Mouse (Mus musculus): Measurements from ENCODE around the gene Fstl3. TPM values are rescaled to one million over a fixed set of nuclear protein-coding genes. Genes with fewer than 3 reads are reported as not detected.

The Fstl3 gene
- polyA plus RNA-seq, 1 experiment from 2014 or later, result 29.0 TPM

Other genes with a start within 250 kb of the Fstl3 start
- gene Plpp2, start 243.5 kb upstream of the Fstl3 start, polyA plus RNA-seq (2015; fragmentation: Nextera tagmentation; extraction: Ambion mirVana), result 7.9 and 10.9 TPM in 2 replicates
- 21.7 and 32.9 TPM in 2 replicates for gene Mier2, start 222.1 kb upstream of the Fstl3 start, polyA plus RNA-seq (2015; fragmentation: Nextera tagmentation; extraction: Ambion mirVana)
- gene Theg, start 189.9 kb upstream of the Fstl3 start, polyA plus RNA-seq (2015; fragmentation: Nextera tagmentation; extraction: Ambion mirVana), result not detected in 2 replicates
- gene C2cd4c, start 163.2 kb upstream of the Fstl3 start, polyA plus RNA-seq (2015; fragmentation: Nextera tagmentation; extraction: Ambion mirVana), result not detected in 2 replicates
- 2.0 and 3.9 TPM in 2 replicates for gene Shc2, start 139.4 kb upstream of the Fstl3 start, polyA plus RNA-seq (2015; fragmentation: Nextera tagmentation; extraction: Ambion mirVana)
- not detected in 2 replicates for gene Odf3l2, start 131.5 kb upstream of the Fstl3 start, polyA plus RNA-seq (2015; fragmentation: Nextera tagmentation; extraction: Ambion mirVana)
- 1.4 and 1.9 TPM in 2 replicates for gene Madcam1, start 112.7 kb upstream of the Fstl3 start, polyA plus RNA-seq (2015; fragmentation: Nextera tagmentation; extraction: Ambion mirVana)
- 39.5 and 46.8 TPM in 2 replicates for gene Tpgs1, start 107.9 kb upstream of the Fstl3 start, polyA plus RNA-seq (2015; fragmentation: Nextera tagmentation; extraction: Ambion mirVana)
- gene Cdc34, start 95.1 kb upstream of the Fstl3 start, polyA plus RNA-seq (2015; fragmentation: Nextera tagmentation; extraction: Ambion mirVana), result 86.7 and 98.4 TPM in 2 replicates
- gene Gzmm, start 88.3 kb upstream of the Fstl3 start, polyA plus RNA-seq (2015; fragmentation: Nextera tagmentation; extraction: Ambion mirVana), result 1.1 TPM in 2 replicates
- gene Bsg, start 72.8 kb upstream of the Fstl3 start, polyA plus RNA-seq (2015; fragmentation: Nextera tagmentation; extraction: Ambion mirVana), result 998 and 1,017 TPM in 2 replicates
- gene Hcn2, start 60.6 kb upstream of the Fstl3 start, polyA plus RNA-seq (2015; fragmentation: Nextera tagmentation; extraction: Ambion mirVana), result 0.08 and 0.09 TPM in 2 replicates
- gene Polrmt, start 30.7 kb upstream of the Fstl3 start, polyA plus RNA-seq (2015; fragmentation: Nextera tagmentation; extraction: Ambion mirVana), result 30.0 and 36.5 TPM in 2 replicates
- 0.06 and 0.16 TPM in 2 replicates for gene Fgf22, start 22.2 kb upstream of the Fstl3 start, polyA plus RNA-seq (2015; fragmentation: Nextera tagmentation; extraction: Ambion mirVana)
- 54.0 and 65.5 TPM in 2 replicates for gene Rnf126, start 10.3 kb upstream of the Fstl3 start, polyA plus RNA-seq (2015; fragmentation: Nextera tagmentation; extraction: Ambion mirVana)
- 0.49 and 5.1 TPM in 2 replicates for gene Prss57, start 13.7 kb downstream of the Fstl3 start, polyA plus RNA-seq (2015; fragmentation: Nextera tagmentation; extraction: Ambion mirVana)
- gene Palm, start 16.3 kb downstream of the Fstl3 start, polyA plus RNA-seq (2015; fragmentation: Nextera tagmentation; extraction: Ambion mirVana), result 57.8 and 73.1 TPM in 2 replicates
- gene Misp, start 43.7 kb downstream of the Fstl3 start, polyA plus RNA-seq (2015; fragmentation: Nextera tagmentation; extraction: Ambion mirVana), result 0.81 and 1.3 TPM in 2 replicates
- 89.6 and 162 TPM in 2 replicates for gene Ptbp1, start 77.2 kb downstream of the Fstl3 start, polyA plus RNA-seq (2015; fragmentation: Nextera tagmentation; extraction: Ambion mirVana)
- gene Prtn3, start 97.2 kb downstream of the Fstl3 start, polyA plus RNA-seq (2015; fragmentation: Nextera tagmentation; extraction: Ambion mirVana), result 1.1 and 3.0 TPM in 2 replicates
- 8.6 and 15.3 TPM in 2 replicates for gene Plppr3, start 97.4 kb downstream of the Fstl3 start, polyA plus RNA-seq (2015; fragmentation: Nextera tagmentation; extraction: Ambion mirVana)
- gene Elane, start 109.0 kb downstream of the Fstl3 start, polyA plus RNA-seq (2015; fragmentation: Nextera tagmentation; extraction: Ambion mirVana), result 0.25 and 2.0 TPM in 2 replicates
- not detected in 2 replicates for gene Cfd, start 113.6 kb downstream of the Fstl3 start, polyA plus RNA-seq (2015; fragmentation: Nextera tagmentation; extraction: Ambion mirVana)
- 34.8 and 45.7 TPM in 2 replicates for gene Med16, start 131.7 kb downstream of the Fstl3 start, polyA plus RNA-seq (2015; fragmentation: Nextera tagmentation; extraction: Ambion mirVana)
- 15.7 TPM in 1 of 2 replicates, not detected in the other for gene Gm26602, start 133.6 kb downstream of the Fstl3 start, polyA plus RNA-seq (2015; fragmentation: Nextera tagmentation; extraction: Ambion mirVana)
- 0.34 and 0.51 TPM in 2 replicates for gene Kiss1r, start 139.7 kb downstream of the Fstl3 start, polyA plus RNA-seq (2015; fragmentation: Nextera tagmentation; extraction: Ambion mirVana)
- 95.2 and 118 TPM in 2 replicates for gene R3hdm4, start 143.9 kb downstream of the Fstl3 start, polyA plus RNA-seq (2015; fragmentation: Nextera tagmentation; extraction: Ambion mirVana)
- gene Arid3a, start 149.8 kb downstream of the Fstl3 start, polyA plus RNA-seq (2015; fragmentation: Nextera tagmentation; extraction: Ambion mirVana), result 2.1 and 3.7 TPM in 2 replicates
- gene Wdr18, start 182.9 kb downstream of the Fstl3 start, polyA plus RNA-seq (2015; fragmentation: Nextera tagmentation; extraction: Ambion mirVana), result 56.7 and 66.6 TPM in 2 replicates
- 0.24 and 0.28 TPM in 2 replicates for gene Grin3b, start 193.4 kb downstream of the Fstl3 start, polyA plus RNA-seq (2015; fragmentation: Nextera tagmentation; extraction: Ambion mirVana)
- gene Tmem259, start 207.1 kb downstream of the Fstl3 start, polyA plus RNA-seq (2015; fragmentation: Nextera tagmentation; extraction: Ambion mirVana), result 16.2 and 19.6 TPM in 2 replicates
- gene Cnn2, start 211.3 kb downstream of the Fstl3 start, polyA plus RNA-seq (2015; fragmentation: Nextera tagmentation; extraction: Ambion mirVana), result 208 and 243 TPM in 2 replicates
- gene Abca7, start 219.2 kb downstream of the Fstl3 start, polyA plus RNA-seq (2015; fragmentation: Nextera tagmentation; extraction: Ambion mirVana), result 2.1 and 3.9 TPM in 2 replicates
- 4.7 and 14.4 TPM in 2 replicates for gene Arhgap45, start 239.4 kb downstream of the Fstl3 start, polyA plus RNA-seq (2015; fragmentation: Nextera tagmentation; extraction: Ambion mirVana)